Mouse (Mus musculus): ENCODE measurements around the gene Znfx1.
A peak's percentile ranks its signal among the peaks of the same experiment; 100 is the strongest.

Znfx1 gene

GRCm38 (mm10) chr2:167048698-167049358, 14.0 kb downstream of the Znfx1 start:
- no peak for DNase-seq

- no peak for DNase-seq
Observed at GRCm38 (mm10) chr2:167048223-167048622, 14.6 kb downstream of the Znfx1 start.

DNA sequence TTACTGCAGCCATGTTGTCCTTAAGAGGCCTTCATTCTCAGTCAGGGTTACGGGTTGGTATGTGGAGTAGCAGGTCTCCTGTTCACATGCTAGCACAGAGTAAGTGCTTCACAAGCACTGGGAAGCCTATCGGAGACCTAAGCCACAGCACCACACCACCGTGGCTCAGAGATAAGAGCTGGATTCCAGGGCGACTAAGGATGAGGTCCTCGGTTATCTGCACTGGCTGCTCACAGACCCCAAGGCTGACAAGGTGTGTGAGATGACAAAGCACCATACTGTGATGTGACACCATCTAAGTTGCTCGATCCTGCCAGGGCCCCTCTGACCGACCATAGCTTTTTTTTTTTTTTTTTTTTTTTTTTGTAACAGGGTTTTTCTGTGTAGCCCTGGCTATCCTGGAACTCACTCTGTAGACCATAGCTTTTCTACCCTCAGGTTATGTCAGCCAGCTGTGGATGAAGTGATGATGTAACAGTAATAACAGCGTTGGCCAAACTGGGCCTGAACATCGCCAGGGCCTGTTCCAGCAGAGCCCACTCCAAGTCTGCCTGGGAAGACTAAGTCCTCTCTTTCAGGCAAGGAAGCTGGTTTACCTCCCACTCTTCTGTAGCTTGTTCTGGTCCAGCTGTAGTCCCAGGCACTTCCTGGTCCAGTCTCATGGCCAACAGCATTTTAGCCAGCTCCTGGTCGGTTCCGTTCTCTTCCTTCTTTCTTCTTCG, 19.3 kb downstream of the Znfx1 start:
- DNase-seq = no peak

GRCm38 (mm10) chr2:167039386-167039785, 23.4 kb downstream of the Znfx1 start:
- no peak for DNase-seq

DNA sequence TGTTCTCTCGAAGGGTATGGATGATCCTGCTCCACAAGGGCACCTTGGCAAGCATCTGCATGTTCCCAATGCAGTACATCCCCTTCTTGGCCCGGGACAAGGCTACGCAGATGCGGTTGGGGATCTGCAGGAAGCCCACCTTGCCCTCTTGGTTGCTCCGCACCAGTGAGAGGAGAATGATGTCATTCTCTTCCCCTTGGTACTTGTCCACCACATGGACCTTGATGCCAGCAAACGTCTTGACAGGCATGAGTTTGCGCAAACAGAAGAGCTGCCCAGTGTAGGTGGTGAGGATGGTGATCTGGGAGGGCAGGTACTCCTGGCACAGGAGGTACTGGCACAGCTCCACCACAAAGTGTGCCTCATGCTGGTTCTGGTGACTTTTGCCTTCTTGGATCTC, 24.1 kb downstream of the Znfx1 start:
- DNase-seq = peak in 1 of 2 experiments; percentile 20

- peak in 1 of 2 experiments; percentile 35 for DNase-seq
Observed at GRCm38 (mm10) chr2:167038297-167038696, 24.5 kb downstream of the Znfx1 start.

DNA sequence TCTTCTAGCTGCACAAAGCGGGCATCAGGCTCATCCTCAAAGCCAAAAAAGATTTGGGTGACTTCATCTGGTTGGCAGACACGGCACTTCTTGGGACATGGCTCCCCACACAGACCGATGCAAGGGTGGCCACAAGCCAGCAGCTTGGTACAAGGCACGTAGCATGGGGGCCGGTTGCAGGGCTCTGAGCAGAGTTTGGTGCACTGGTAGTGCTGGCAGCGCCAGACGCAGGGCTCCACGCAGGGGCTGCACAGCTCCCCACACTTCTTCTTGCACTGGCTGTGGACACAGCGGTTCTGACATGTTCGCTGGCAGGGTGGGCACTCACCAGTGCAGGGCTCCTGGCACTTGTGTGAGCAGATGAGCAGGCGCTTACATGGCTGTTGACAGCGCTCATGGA, 25.1 kb downstream of the Znfx1 start:
- no peak for DNase-seq

GRCm38 (mm10) chr2:167030507-167030906, 32.3 kb downstream of the Znfx1 start:
- no peak for DNase-seq

GRCm38 (mm10) chr2:167028553-167028952, 34.3 kb downstream of the Znfx1 start:
- no peak for DNase-seq

DNA sequence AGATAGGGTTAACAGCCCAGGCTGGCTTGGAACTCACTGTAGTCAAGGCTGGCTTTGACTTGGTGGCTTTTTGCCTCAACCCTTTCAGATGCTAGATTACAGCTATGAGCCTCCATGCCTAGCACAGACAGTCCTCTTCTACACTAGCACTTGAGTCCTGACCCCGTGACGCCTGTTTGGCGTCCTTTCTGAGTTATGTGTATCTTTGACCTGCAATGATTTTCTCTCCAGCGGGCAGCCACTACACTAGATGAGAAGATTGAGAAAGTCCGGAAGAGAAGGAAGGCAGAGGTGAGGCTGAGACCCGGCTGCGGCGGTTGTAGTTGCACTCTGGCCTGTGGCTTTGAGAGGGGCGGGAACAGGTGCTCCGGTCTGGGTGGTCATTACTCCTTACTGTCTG, 43.4 kb downstream of the Znfx1 start:
- DNase-seq = no peak

- no peak for DNase-seq
Observed at GRCm38 (mm10) chr2:167015382-167015718, 47.5 kb downstream of the Znfx1 start.

- peak; percentile 90 to 95 for DNase-seq
Observed at GRCm38 (mm10) chr2:167014702-167015381, 48.0 kb downstream of the Znfx1 start, which contains the start of gene Ddx27. Ddx27 (plus strand) TSS chr2:167015193.

GRCm38 (mm10) chr2:167010546-167010945, 52.3 kb downstream of the Znfx1 start:
- no peak for DNase-seq

DNA sequence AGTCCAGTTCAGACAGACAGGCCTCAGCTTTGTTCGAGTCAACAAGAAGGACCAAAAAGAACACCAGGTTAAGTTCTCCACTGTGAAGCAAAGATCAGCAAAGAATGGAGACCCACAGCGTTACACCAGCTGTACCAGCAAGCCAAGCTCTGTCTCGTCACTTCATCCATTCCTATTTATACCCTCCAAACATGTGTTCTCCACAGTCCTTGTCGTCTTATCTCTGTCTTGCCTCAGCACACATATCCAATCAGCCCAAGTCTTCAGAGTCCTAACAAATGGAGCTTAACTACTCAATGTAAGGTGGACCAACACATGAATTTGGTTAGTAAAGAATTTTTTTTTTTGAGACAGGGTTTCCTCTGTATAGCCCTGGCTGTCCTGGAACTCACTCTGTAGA, 53.3 kb downstream of the Znfx1 start:
- DNase-seq = no peak

DNA sequence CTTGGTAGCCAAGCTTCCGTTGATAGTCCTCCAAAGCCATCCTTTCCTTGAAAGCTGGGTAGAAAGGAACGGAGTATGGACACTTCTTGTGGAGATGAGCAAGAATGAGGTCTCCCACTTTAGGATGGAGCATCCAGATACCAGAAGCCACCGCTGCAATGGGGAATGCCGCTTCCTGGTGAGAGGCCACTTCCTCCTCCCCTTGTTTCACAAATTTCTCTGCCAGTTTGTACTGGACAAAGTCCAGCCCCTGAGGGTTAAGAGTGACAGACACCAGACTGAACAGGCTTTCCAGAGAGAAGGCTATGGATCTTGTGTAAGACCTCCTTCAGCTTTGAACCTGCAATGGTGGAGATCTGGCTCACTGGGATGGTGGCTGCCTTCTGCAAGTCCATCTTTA, 55.2 kb downstream of the Znfx1 start:
- peak in 1 of 2 experiments; percentile 18 for DNase-seq

GRCm38 (mm10) chr2:167007001-167007491, 55.8 kb downstream of the Znfx1 start:
- DNase-seq = peak; percentile 69 to 70

DNA sequence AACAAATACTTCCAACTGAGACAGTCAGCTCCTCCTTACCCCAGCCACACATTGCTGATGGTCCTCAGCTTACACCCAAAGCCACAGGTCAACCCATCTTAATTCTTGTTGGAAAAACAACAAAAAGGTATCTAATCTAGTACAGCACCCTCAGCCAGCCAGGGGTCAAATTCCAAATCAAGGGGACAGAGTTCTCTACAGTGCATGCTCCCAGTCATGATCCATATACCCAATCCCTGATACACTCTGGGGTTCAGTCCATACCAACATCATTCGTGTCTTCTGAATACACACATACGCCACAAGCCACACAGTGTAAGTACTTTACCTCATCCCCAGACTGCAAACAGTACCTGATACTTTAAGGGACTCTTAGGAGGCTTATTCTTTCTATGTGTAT, 56.5 kb downstream of the Znfx1 start:
- no peak for DNase-seq

GRCm38 (mm10) chr2:167004099-167004854, 58.5 kb downstream of the Znfx1 start:
- peak; percentile 79 to 81 for DNase-seq

- no peak for DNase-seq
Observed at GRCm38 (mm10) chr2:167001486-167001885, 61.3 kb downstream of the Znfx1 start.

GRCm38 (mm10) chr2:166996533-166996894, 66.3 kb downstream of the Znfx1 start:
- DNase-seq = no peak

GRCm38 (mm10) chr2:166995796-166996532, 66.9 kb downstream of the Znfx1 start, which contains the start of gene Stau1:
Stau1 (minus strand) TSS chr2:166996299.
- peak; percentile 96 to 97 for DNase-seq
